Mouse (Mus musculus) neural tube, embryonic 11.5 days (tissue): Measurements from ENCODE around the gene Cdk14. TPM values are rescaled to one million over a fixed set of nuclear protein-coding genes. Genes with fewer than 3 reads are reported as not detected.
A peak's percentile ranks its signal among the peaks of the same experiment; 100 is the strongest.

Source experiments
- ATAC-seq: fragments of 200-750 bp; cut with Nextera tagmentation; 2 replicates; pipeline ENCODE4 v1.8.0; 2017; ENCODE audit warnings: moderate number of reproducible peaks, mild to moderate bottlenecking, moderate TSS enrichment, moderate library complexity; ENCODE audit not compliant: insufficient read depth, low FRiP score, low TSS enrichment
- DNase-seq: peaks from one replicate; pipeline ENCODE4 v3.0.0-alpha.2; 2015; ENCODE audit warnings: low spot score
- H3K27ac ChIP-seq: fragments of 300-500 bp; sonication (generic); 2 replicates; pipeline ENCODE4 v1.5.1; 2014; ENCODE audit warnings: low read depth, mild to moderate bottlenecking, low read length
- H3K27me3 ChIP-seq: fragments of 300-500 bp; sonication (generic); 2 replicates; pipeline ENCODE4 v1.6.1; 2014; ENCODE audit warnings: mild to moderate bottlenecking, low read length, mixed read lengths; ENCODE audit not compliant: control insufficient read depth, insufficient read depth
- H3K36me3 ChIP-seq: fragments of 300-500 bp; sonication (generic); 2 replicates; pipeline ENCODE4 v1.6.1; 2014; ENCODE audit warnings: mild to moderate bottlenecking, low read length, moderate library complexity, mixed read lengths; ENCODE audit not compliant: control insufficient read depth, insufficient read depth
- H3K4me1 ChIP-seq: fragments of 300-500 bp; sonication (generic); 2 replicates; pipeline ENCODE4 v1.6.1; 2014; ENCODE audit warnings: low read length, mixed read lengths; ENCODE audit not compliant: control insufficient read depth, insufficient read depth
- H3K4me2 ChIP-seq: fragments of 300-500 bp; sonication (generic); 2 replicates; pipeline ENCODE4 v1.6.1; 2014; ENCODE audit warnings: low read depth, mild to moderate bottlenecking, moderate library complexity
- H3K4me3 ChIP-seq: fragments of 300-500 bp; sonication (generic); 2 replicates; pipeline ENCODE4 v1.5.1; 2014; ENCODE audit warnings: low read depth, low read length
- H3K9ac ChIP-seq: fragments of 300-500 bp; sonication (generic); 2 replicates; pipeline ENCODE4 v1.6.1; 2014; ENCODE audit warnings: mild to moderate bottlenecking, low read length
- H3K9me3 ChIP-seq: fragments of 300-500 bp; sonication (generic); 2 replicates; pipeline ENCODE4 v1.6.1; 2016; ENCODE audit warnings: low read length; ENCODE audit not compliant: control insufficient read depth
- WGBS: fragments of 180-500 bp; shearing (Covaris S2); extraction: QIAGEN DNeasy Blood & Tissue Kit; methylation state at CpG from one replicate; pipeline ENCODE4 v1.1.7; 2014; 5-methylcytosine and 5-hydroxymethylcytosine counted together
- polyA plus RNA-seq: library from polyadenylated mRNA; unstranded; fragments of >200 nt; fragmentation: Nextera tagmentation; extraction: Ambion mirVana; gene quantifications from 2 replicates; pipeline ENCODE4 v1.2.1, GENCODE M21; 2014

Gene Cdk14
- polyA plus RNA-seq, 1 experiment from 2014 or later: 29.5 TPM

DNA sequence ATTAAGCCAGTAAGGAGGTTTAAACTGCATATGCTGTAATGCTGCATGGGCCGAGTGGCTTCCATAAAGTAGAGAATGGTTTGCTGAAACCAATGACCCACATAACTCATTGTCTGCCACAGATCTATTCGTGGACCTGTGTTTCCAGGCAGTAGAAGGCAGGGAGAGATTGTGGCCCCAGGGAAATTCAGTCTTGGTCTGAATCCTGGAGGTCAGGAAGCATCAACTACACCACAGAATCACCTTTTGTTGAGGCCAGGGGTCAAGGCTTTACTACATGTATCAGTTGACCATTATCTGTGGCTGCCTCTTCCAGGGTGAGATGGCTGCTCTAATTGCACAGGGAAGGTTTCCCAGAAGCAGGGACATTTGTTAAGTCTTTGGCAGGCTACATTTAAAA is 643.6 kb downstream of the Cdk14 start:
- ATAC-seq (no peak), DNase-seq (no peak)
- Histone ChIP-seq H3K9ac (no peak overlapping the region), H3K4me2 (no peak overlapping the region), H3K4me1 (no peaks in the 10 kb centered on the region), H3K4me3 (no peak overlapping the region), H3K36me3 (no peaks in the 10 kb centered on the region), H3K27ac (no peak overlapping the region), H3K27me3 (no peaks in the 10 kb centered on the region), H3K9me3 (no peaks in the 10 kb centered on the region)
- 49% methylated on average over 2 of the region's 2 CpGs for WGBS

DNA sequence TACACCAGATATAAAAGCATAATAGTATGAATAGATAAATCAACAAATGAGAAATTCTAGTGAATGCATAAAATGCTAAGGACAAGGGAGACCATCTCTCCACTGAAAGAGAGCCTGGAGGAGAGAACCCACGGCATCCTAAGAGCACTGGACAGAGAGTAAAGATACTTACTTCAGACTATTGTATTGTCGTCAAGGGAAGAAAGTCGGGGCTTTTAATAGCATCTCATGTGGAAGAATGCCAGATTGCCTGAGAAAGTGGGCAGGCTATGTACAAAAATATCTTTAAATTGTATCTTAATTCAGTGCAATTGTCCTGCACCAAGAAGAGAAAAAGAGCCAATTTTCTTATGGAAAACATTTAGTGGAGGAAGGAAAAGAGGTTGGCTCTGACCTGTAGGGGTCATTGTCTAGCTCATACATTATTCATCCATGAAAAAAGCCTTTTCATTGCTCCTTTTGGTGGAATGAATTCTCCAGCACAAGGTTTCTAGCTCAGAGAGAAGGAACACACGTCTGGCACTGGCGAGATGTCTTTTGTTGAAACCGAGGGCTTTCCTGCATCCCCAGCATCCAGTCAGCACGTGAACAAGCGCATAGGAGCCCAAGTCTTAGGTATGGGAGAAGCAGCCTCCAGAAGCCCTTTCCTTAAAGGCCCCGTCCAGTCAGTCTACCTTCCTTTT is 646.9 kb downstream of the Cdk14 start:
- H3K4me2 ChIP-seq: no peak overlapping the region
- H3K9me3 ChIP-seq: no peaks in the 10 kb centered on the region
- ATAC-seq (no peak), DNase-seq (peak; percentile 14)
- no peak overlapping the region for H3K9ac ChIP-seq
- no peaks in the 10 kb centered on the region for H3K27me3 ChIP-seq
- WGBS: 40% methylated on average over 9 of the region's 9 CpGs
- H3K27ac ChIP-seq: no peak overlapping the region
- H3K36me3 ChIP-seq: no peaks in the 10 kb centered on the region
- H3K4me1 ChIP-seq: no peaks in the 10 kb centered on the region
- no peak overlapping the region for H3K4me3 ChIP-seq

DNA sequence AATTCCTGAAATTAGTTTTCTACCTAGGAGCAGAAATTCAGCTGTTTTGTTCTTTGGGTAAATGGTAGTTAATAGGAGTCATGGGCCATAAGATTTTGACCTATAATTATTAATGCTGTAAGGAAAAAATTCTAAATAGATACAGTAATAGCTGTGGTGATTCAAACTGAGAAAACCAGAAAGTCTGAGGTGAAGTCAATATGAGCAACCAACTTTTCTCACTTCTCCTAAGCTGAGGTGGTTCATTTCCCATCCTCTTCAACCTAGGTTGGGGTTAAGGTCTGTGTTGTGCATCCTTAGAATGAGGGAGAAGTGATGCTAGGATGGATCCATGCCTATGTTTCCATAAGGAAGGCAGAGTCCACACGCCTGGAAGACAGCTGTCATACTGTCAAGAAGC is 649.5 kb downstream of the Cdk14 start:
- ATAC-seq: no peak

DNA sequence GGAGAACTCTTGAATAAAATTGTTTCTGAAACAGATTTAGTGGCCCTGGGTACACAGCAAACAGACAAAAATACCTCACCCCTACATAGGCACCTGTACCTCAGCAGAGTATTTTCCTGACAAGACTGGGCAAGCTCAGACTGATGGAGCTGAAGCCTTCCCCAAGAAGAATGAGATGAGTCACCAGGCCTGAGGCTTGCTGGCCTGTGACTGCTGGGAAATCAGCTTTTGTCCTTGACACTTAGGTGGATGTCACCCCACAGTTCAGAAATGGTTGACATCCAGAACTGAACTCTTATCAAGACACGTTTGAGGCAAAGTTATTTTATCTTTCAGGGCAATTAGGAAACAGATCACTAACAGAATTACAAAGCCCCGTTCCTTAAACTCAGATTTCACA is 652.2 kb downstream of the Cdk14 start:
- Histone ChIP-seq H3K4me3 (no peak overlapping the region), H3K4me2 (no peak overlapping the region), H3K4me1 (no peaks in the 10 kb centered on the region), H3K27me3 (no peaks in the 10 kb centered on the region), H3K9ac (no peak overlapping the region), H3K9me3 (no peaks in the 10 kb centered on the region), H3K27ac (no peak overlapping the region), H3K36me3 (no peaks in the 10 kb centered on the region)
- ATAC-seq (no peak), DNase-seq (no peak)
- WGBS: 83% methylated on average over 2 of the region's 2 CpGs

More for the DNA sequence above, 649.5 kb downstream of the Cdk14 start:
- H3K4me3 ChIP-seq: no peak overlapping the region
- WGBS: 90% methylated on average over 1 of the region's 1 CpGs
- H3K4me1 ChIP-seq: no peaks in the 10 kb centered on the region
- no peak overlapping the region for H3K9ac ChIP-seq
- no peak overlapping the region for H3K27ac ChIP-seq
- H3K36me3 ChIP-seq: no peaks in the 10 kb centered on the region
- no peak overlapping the region for H3K4me2 ChIP-seq
- DNase-seq: no peak
- H3K27me3 ChIP-seq: no peaks in the 10 kb centered on the region
- no peaks in the 10 kb centered on the region for H3K9me3 ChIP-seq

DNA sequence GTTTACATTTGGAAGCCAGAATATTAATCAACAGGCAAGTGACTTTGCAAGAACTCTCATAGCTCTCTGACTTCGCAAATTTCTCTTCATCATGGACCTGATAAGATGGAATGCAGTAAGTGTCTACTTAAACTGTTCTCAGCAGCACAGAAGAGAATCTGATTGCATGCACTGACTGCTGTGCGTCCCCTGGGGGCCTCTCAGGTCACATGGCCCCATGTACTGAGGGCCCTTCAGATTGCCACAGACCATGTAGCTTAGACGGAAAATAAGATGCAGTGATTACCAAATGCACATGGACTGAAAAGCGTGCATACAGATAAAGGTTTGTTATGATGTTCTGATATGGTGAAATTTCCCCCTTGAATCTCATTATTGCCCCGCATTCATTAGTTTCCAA is 653.4 kb downstream of the Cdk14 start:
- no peaks in the 10 kb centered on the region for H3K9me3 ChIP-seq
- no peak overlapping the region for H3K4me3 ChIP-seq
- ATAC-seq: no peak
- H3K4me2 ChIP-seq: no peak overlapping the region
- H3K9ac ChIP-seq: no peak overlapping the region
- H3K27ac ChIP-seq: no peak overlapping the region
- no peak for DNase-seq
- 83% methylated on average over 5 of the region's 5 CpGs for WGBS
- no peaks in the 10 kb centered on the region for H3K4me1 ChIP-seq
- H3K36me3 ChIP-seq: no peaks in the 10 kb centered on the region
- H3K27me3 ChIP-seq: no peaks in the 10 kb centered on the region

DNA sequence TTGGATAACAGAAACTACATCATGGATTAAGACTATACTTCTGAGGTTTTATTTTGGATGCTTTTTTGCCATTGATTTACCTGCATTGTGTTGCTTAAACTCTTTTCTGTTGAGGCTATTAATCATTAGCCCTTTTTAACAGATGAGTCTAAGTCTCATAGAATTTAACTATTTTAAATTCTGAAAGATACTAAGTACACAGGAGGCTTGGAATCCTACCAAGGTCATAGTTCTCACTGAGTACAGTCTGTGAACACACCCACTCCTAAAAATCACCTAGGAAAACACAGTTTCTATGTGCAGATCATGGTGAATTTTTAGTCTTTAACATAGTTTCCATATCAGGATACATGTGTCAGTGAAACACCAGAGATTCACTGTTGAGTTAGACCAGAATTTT is 658.2 kb downstream of the Cdk14 start:
- Histone ChIP-seq H3K9me3 (no peaks in the 10 kb centered on the region), H3K27ac (no peak overlapping the region), H3K36me3 (no peaks in the 10 kb centered on the region), H3K4me3 (no peak overlapping the region), H3K4me1 (peaks cover 3% of the 10 kb centered on the region; the same call in 1 of the 2 replicates), H3K4me2 (no peak overlapping the region), H3K27me3 (no peaks in the 10 kb centered on the region), H3K9ac (no peak overlapping the region)
- ATAC-seq: no peak
- DNase-seq: no peak

DNA sequence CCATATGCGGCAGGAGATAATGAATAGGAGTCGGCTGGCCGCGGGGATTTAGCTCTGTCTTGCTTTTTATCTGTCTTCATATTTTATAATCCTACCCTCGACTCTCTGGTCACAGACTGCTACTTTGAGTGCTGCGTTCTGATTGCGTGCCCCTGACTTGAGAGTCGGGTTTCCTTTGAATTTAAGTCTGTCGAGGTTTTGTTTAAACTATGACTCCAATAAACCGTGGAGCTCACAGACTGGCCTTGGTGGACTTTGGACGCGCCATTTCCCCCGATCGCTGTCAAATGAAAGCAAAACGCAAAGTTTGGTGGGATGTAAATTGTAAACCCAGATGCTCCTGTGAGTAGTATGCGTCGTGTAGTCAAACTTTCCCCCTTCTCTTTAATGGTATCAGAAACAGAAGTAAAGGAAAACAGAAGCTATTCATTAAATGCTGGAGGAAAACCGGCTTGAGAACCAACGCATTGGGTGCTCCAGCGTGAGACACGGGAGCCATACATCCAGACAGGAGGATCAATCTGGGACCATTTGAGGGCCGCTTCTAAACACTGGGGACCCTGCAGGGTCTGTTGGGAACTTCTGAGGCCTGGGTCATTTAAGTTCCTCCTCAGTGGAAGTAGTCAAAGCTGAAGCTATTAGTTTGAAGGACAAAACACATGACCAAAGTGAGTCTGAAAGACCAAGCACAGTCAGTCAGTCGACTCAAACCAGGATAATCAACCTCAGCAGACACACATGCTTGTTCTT is 661.6 kb downstream of the Cdk14 start:
- Histone ChIP-seq H3K4me3 (peak overlapping the region; percentile 79), H3K4me2 (peak overlapping the region; percentile 99), H3K27me3 (peaks cover 12% of the 10 kb centered on the region; the same call in 1 of the 2 replicates), H3K9ac (peak overlapping the region; percentile 33), H3K36me3 (no peaks in the 10 kb centered on the region), H3K4me1 (peaks cover 18% of the 10 kb centered on the region), H3K27ac (no peak overlapping the region; the same call in 1 of the 2 replicates), H3K9me3 (no peaks in the 10 kb centered on the region)
- WGBS: under 1% methylated on average over 23 of the region's 23 CpGs
- DNase-seq: peak; percentile 52
- no peak; the same call in 1 of the 2 replicates for ATAC-seq

DNA sequence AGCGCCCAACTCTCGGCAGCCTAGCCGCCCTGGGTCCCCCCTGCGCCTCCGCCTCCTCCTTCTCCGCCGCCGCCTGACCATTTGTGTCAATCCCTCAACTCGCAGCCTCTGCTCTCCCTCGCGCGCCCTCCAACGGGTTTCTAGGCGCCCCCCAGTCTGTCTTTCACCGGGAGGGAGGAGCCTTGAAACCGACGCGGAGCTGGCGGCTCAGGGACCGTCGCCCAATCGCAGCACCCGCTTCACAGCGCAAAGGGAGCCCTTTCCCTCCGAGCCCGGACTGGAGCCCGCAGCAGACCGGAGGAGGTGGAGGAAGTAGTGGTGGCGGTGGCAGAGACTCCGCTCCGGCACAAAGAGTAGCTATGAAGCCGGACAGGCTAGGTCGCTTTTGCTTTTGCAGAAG is 662.2 kb downstream of the Cdk14 start, which contains the start of gene Fzd1:
TSS of gene Fzd1 (minus strand) at position 134 of the 400 bp plus-strand sequence.
- Histone ChIP-seq H3K9me3 (no peaks in the 10 kb centered on the region), H3K4me2 (peak within 1 kb of the TSS; percentile 99), H3K4me3 (peak within 1 kb of the TSS; percentile 79), H3K27me3 (peaks cover 12% of the 10 kb centered on the region; the same call in 1 of the 2 replicates), H3K36me3 (no peaks in the 10 kb centered on the region), H3K9ac (peak within 1 kb of the TSS; percentile 90), H3K27ac (peak within 1 kb of the TSS; percentile 85), H3K4me1 (peaks cover 18% of the 10 kb centered on the region)
- peak; percentile 94 for ATAC-seq
- WGBS: 0% methylated on average over 30 of the region's 33 CpGs
- DNase-seq: peak; percentile 97
